Mouse (Mus musculus) olfactory bulb, adult 2 months (tissue): Measurements from ENCODE around the gene Ncstn.

Experiments used
- CTCF ChIP-seq: fragments of 200-500 bp; IDR thresholded peaks from 2 replicates; pipeline ENCODE4 v1.5.1; 2012; ENCODE audit warnings: low read depth, mild to moderate bottlenecking, low read length, moderate library complexity; ENCODE audit not compliant: insufficient read depth
- POLR2A ChIP-seq: fragments of 200-500 bp; IDR thresholded peaks from 2 replicates; pipeline ENCODE4 v1.6.1; 2012; ENCODE audit warnings: mild to moderate bottlenecking, low read depth, low read length, moderate library complexity; ENCODE audit not compliant: insufficient read depth

- TF ChIP-seq CTCF = no peak
- no peak for TF ChIP-seq POLR2A
Observed at GRCm38 (mm10) chr1:172026201-172026901, 56.2 kb downstream of the Ncstn start.
